Mouse (Mus musculus): Measurements from ENCODE around the gene Spata7. TPM values are rescaled to one million over a fixed set of nuclear protein-coding genes. Genes with fewer than 3 reads are reported as not detected.

The Spata7 gene
- total RNA-seq (2023) = 1 to 10 TPM; 3.2 to 5.6 TPM

GRCm38 (mm10) chr12:98627392-98628259 lies at the start of gene Spata7:
Spata7 (plus strand) TSS chr12:98628157.

Other genes starting within 250 kb of the Spata7 start
- under 1 TPM in 1 of 2 experiments, not detected in 1; 0.20 TPM for gene Kcnk10, start 49.8 kb upstream of the Spata7 start, total RNA-seq (2023)
- 1 to 10 TPM; 1.7 to 2.7 TPM for gene Ptpn21, start 109.2 kb downstream of the Spata7 start, total RNA-seq (2023)
- gene Zc3h14, start 118.8 kb downstream of the Spata7 start, total RNA-seq (2023) = 10 to 100 TPM; 46.7 to 49.3 TPM

Data from neutrophil, adult 83 days (primary cell).